Mouse (Mus musculus) forebrain, embryonic 16.5 days (tissue): ENCODE measurements around the gene Frmd5. TPM values are rescaled to one million over a fixed set of nuclear protein-coding genes. Genes with fewer than 3 reads are reported as not detected.

Experiments
- ATAC-seq: fragments of 200-750 bp; cut with Nextera tagmentation; 2 replicates; pipeline ENCODE4 v1.8.0; 2017; ENCODE audit warnings: mild to moderate bottlenecking, moderate library complexity
- H3K27ac ChIP-seq: fragments of 300-500 bp; sonication (generic); 2 replicates; pipeline ENCODE4 v1.5.1; 2014; ENCODE audit warnings: low read length, control low read depth
- H3K27me3 ChIP-seq: fragments of 300-500 bp; sonication (generic); replicated peaks from 2 replicates; pipeline ENCODE4 v1.6.1; 2014; ENCODE audit warnings: low read length; ENCODE audit not compliant: control insufficient read depth, insufficient read depth
- H3K36me3 ChIP-seq: fragments of 300-500 bp; sonication (generic); 2 replicates; pipeline ENCODE4 v1.6.1; 2014; ENCODE audit not compliant: control insufficient read depth, insufficient read depth
- H3K4me1 ChIP-seq: fragments of 300-500 bp; sonication (generic); replicated peaks from 2 replicates; pipeline ENCODE4 v1.6.1; 2014; ENCODE audit warnings: low read length; ENCODE audit not compliant: control insufficient read depth, insufficient read depth
- H3K4me2 ChIP-seq: fragments of 300-500 bp; sonication (generic); 2 replicates; pipeline ENCODE4 v1.6.1; 2014; ENCODE audit warnings: mild to moderate bottlenecking, low read length, control low read depth
- H3K4me3 ChIP-seq: fragments of 300-500 bp; sonication (generic); replicated peaks from 2 replicates; pipeline ENCODE4 v1.5.1; 2014; ENCODE audit warnings: mild to moderate bottlenecking, low read length, control low read depth
- H3K9ac ChIP-seq: fragments of 300-500 bp; sonication (generic); replicated peaks from 2 replicates; pipeline ENCODE4 v1.6.1; 2014; ENCODE audit warnings: low read depth, low read length, control low read depth
- H3K9me3 ChIP-seq: fragments of 300-500 bp; sonication (generic); 2 replicates; pipeline ENCODE4 v1.6.1; 2016; ENCODE audit warnings: low read length; ENCODE audit not compliant: control insufficient read depth
- WGBS: fragments of 180-500 bp; shearing (Covaris S2); extraction: QIAGEN DNeasy Blood & Tissue Kit; methylation state at CpG from one replicate; pipeline ENCODE4 v1.1.7; 2014; 5-methylcytosine and 5-hydroxymethylcytosine counted together
- polyA plus RNA-seq: library from polyadenylated mRNA; unstranded; fragments of >200 nt; fragmentation: Nextera tagmentation; extraction: Ambion mirVana; gene quantifications from 2 replicates; pipeline ENCODE4 v1.2.1, GENCODE M21; 2015

Gene Frmd5
- polyA plus RNA-seq, 1 experiment from 2014 or later = 34.9 TPM

DNA sequence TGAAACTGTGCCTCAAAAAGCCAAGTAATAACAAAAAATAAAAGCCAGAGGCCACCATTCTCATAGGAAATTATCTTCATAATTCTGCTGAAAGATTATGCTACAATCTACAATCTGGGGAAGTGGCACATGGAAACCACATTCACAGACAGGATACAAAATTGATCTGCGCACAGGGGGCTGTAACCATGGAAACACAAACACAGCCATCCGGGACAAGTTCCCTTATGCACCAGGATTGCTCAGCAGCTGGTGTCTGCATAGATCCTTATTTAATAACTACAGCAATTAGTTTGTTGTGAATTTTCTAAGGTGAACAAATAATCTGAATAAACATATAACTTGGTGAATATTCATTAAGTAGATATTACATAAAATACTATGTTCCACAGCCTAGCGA, 89.8 kb downstream of the Frmd5 start:
- Histone ChIP-seq H3K27ac (no peak overlapping the region), H3K9me3 (0 out of 2 replicates have a peak, but pooled peaks cover 2% of the 10 kb centered on the region), H3K27me3 (no peaks in the 10 kb centered on the region), H3K4me2 (no peak overlapping the region), H3K4me1 (peaks cover 16% of the 10 kb centered on the region), H3K4me3 (no peak overlapping the region), H3K9ac (no peak overlapping the region), H3K36me3 (no peaks in the 10 kb centered on the region)
- WGBS = 45% methylated on average over 3 of the region's 3 CpGs
- ATAC-seq = peak; percentile 65; the same call in 1 of the 2 replicates

DNA sequence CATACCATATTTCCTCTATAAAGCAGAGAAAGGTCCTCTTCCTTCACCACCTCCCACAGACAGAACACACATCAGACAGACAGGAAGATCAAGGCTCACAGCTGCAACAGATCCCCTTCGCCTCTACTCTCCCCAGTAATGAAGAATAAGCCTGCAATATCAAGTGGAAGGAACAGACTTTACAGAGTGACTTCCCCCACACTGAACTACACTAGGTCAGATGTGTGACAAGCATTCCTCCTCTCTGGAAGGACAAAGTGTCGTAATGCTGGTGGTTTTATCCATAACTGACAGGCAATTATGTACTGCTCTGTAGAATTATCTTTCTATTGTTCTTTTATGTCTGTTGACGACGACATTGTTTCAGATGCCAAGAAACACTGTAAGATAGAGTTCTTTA, 93.3 kb downstream of the Frmd5 start:
- 73% methylated on average over 4 of the region's 4 CpGs for WGBS
- no peaks in the 10 kb centered on the region for H3K27me3 ChIP-seq
- H3K9ac ChIP-seq = no peak overlapping the region
- H3K4me2 ChIP-seq = no peak overlapping the region
- no peak for ATAC-seq
- 0 out of 2 replicates have a peak, but pooled peaks cover 2% of the 10 kb centered on the region for H3K9me3 ChIP-seq
- H3K4me1 ChIP-seq = peaks cover 18% of the 10 kb centered on the region
- H3K27ac ChIP-seq = no peak overlapping the region; the same call in 1 of the 2 replicates
- no peaks in the 10 kb centered on the region for H3K36me3 ChIP-seq
- no peak overlapping the region for H3K4me3 ChIP-seq

DNA sequence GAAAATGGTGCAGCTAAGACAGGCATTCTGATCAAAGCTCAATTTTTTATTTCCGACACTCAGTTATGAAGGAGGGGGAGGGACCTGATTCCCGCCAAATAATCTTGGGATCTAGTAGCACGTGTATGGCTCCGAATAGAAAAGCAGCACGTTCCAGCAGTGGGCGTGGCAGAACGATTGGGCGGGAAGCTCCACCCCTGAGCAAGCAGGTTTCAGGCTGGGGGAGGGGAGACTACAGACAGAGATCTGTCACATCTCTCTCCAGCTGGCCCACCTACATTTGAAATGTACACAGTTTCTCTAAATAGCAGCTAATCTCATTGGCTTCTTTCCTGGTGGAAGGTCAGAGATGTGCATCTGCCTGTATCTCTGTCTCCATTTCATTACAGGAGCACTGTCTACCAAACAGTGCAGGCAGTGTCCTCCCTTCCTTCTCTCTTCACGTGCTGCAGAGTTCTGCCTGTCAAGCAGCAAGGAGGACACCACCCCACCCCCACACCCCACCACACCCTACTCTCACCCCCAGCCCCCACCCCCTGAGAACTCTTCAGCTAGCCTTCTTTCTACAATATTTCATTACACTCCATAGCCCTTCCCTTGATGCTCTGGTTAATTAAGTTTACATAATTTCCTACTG, 95.0 kb downstream of the Frmd5 start:
- ATAC-seq = no peak
- Histone ChIP-seq H3K27me3 (no peaks in the 10 kb centered on the region), H3K4me3 (no peak overlapping the region), H3K27ac (no peak overlapping the region), H3K9ac (no peak overlapping the region), H3K9me3 (0 out of 2 replicates have a peak, but pooled peaks cover 2% of the 10 kb centered on the region), H3K4me2 (no peak overlapping the region), H3K36me3 (no peaks in the 10 kb centered on the region), H3K4me1 (peaks cover 7% of the 10 kb centered on the region)
- 32% methylated on average over 9 of the region's 9 CpGs for WGBS

DNA sequence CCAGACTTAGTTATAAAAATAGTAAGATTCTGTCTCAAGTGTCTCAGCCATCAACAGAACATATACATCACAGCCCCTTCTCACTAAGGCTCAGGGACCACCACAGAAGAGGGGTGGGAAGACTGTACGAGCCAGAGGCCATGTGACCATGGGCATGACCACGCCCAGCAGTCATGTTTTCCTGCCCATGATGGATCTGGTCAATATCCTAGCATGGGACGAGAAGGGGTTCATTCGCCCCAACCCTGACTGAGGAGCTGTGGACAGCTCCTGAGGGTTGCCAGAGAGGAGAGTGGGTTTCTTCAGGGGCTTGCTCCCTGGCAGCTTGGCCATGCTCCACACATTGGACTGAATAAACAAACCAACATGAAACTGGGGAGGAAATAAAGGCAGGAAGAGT, 97.8 kb downstream of the Frmd5 start:
- Histone ChIP-seq H3K9me3 (no peaks in the 10 kb centered on the region), H3K9ac (no peak overlapping the region), H3K27ac (no peak overlapping the region), H3K27me3 (no peaks in the 10 kb centered on the region), H3K4me2 (no peak overlapping the region), H3K36me3 (no peaks in the 10 kb centered on the region), H3K4me3 (no peak overlapping the region), H3K4me1 (peaks cover 12% of the 10 kb centered on the region)
- ATAC-seq = no peak
- WGBS = 93% methylated on average over 4 of the region's 4 CpGs

DNA sequence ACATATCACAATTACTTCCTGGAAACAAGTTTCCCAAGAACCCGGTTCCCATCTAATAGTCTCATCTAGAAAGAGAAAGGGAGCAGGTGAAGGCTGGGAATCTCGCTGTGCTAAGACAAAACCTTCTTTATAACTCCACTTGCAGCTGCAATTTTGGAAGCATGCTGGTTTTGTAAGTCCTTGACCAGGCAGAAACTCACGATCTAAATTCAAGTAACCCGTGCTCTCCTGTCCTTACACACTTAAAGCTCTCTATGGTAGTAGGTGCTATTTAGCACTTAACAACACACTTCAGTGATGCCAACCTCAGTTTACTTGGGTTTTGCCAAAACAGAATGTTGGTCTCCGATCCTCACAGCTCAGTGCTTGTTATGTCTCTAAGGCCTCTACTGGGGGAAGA, 99.4 kb downstream of the Frmd5 start:
- Histone ChIP-seq H3K27me3 (no peaks in the 10 kb centered on the region), H3K27ac (no peak overlapping the region), H3K9ac (no peak overlapping the region), H3K4me1 (peaks cover 12% of the 10 kb centered on the region), H3K36me3 (no peaks in the 10 kb centered on the region), H3K4me2 (no peak overlapping the region), H3K9me3 (no peaks in the 10 kb centered on the region), H3K4me3 (no peak overlapping the region)
- 74% methylated on average over 5 of the region's 5 CpGs for WGBS
- no peak for ATAC-seq

DNA sequence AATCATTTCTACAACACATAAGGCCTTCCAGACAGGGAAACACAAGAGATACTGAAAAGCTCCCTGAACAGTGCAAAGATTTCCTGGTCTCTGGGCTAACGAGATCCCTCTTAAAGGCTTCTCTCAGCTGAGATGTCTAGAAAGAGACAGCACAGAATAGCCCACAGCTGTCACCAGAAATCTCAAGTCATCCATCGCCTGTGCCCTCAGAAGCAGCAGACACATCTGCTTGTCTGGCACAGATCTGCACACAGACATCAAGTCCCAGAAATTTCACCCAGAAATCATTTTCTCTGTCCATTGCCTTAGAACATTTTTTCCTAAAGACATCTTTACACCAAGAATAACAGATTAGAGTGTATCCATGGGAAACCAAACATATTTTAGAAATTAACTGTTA, 101.1 kb downstream of the Frmd5 start:
- 16% methylated on average over 2 of the region's 2 CpGs for WGBS
- no peak overlapping the region for H3K9ac ChIP-seq
- H3K4me3 ChIP-seq = no peak overlapping the region
- no peak for ATAC-seq
- no peak overlapping the region; the same call in 1 of the 2 replicates for H3K27ac ChIP-seq
- peaks cover 8% of the 10 kb centered on the region for H3K4me1 ChIP-seq
- H3K9me3 ChIP-seq = no peaks in the 10 kb centered on the region
- no peaks in the 10 kb centered on the region for H3K36me3 ChIP-seq
- H3K27me3 ChIP-seq = no peaks in the 10 kb centered on the region
- no peak overlapping the region for H3K4me2 ChIP-seq

DNA sequence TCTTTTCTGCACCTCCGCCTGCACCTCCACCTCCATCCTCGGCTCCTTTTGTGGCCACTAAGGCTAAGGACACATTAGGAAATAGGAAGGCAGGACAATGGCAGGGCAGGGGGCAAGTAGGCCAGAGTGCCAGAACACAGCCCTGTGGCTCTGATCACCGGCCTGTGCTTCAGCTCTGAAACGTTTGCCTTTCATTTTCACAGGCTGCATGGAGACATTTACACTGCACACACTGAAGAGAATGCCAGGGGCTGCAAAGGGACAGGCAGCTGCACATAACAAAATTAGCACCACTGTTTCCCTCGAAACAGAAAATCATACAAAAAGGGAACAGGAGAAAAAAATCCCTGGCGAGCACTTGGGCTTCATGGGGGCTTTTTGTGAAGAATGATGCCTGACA, 107.6 kb downstream of the Frmd5 start:
- WGBS = 16% methylated on average over 6 of the region's 6 CpGs
- Histone ChIP-seq H3K9ac (no peak overlapping the region), H3K27ac (no peak overlapping the region), H3K4me2 (no peak overlapping the region), H3K4me1 (peaks cover 10% of the 10 kb centered on the region), H3K4me3 (no peak overlapping the region), H3K36me3 (no peaks in the 10 kb centered on the region), H3K9me3 (no peaks in the 10 kb centered on the region), H3K27me3 (no peaks in the 10 kb centered on the region)
- ATAC-seq = no peak

DNA sequence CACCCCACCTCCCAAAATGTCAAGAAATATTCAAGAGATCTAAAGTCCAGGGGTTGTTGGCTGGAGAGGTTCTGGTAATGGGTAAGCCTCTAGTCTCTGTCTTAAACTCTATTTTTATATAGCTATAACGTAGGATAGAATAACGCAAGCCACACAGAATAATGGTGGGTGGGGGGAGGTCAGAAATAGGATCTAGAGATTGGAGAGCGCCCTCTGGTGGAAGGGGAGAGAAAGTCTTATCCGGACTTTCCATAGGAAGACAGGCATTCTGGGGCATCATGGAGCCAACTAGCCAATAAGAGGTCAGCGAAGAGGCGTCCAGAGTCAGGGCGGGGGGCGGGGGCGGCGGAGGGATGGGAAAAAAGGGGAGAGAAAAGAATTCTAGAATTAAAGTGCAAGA, 111.5 kb downstream of the Frmd5 start:
- no peaks in the 10 kb centered on the region for H3K9me3 ChIP-seq
- H3K4me3 ChIP-seq = no peak overlapping the region
- no peaks in the 10 kb centered on the region for H3K27me3 ChIP-seq
- ATAC-seq = no peak
- H3K36me3 ChIP-seq = no peaks in the 10 kb centered on the region
- WGBS = 83% methylated on average over 10 of the region's 10 CpGs
- H3K4me1 ChIP-seq = peaks cover 14% of the 10 kb centered on the region
- no peak overlapping the region for H3K4me2 ChIP-seq
- no peak overlapping the region for H3K27ac ChIP-seq
- H3K9ac ChIP-seq = no peak overlapping the region

DNA sequence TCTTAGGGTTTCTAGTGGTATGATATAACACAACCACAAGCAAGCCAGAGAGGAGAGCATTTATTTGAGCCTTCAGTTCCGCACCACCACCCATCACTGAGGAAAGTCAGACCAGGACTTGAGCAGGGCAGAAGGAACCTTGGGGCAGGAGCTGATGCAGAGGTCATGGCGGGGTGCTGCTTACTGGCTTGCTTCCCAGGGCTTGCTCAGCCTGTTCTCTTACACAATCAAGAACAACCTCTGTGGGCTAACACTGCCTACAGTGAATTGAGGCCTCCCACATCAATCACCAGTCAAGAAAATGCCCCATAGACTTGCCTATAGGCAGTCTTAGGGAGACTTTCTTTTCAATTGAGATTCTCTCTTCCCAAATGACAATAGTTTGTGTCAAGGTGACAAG, 118.8 kb downstream of the Frmd5 start:
- WGBS = 80% methylated on average over 2 of the region's 2 CpGs
- no peak for ATAC-seq

DNA sequence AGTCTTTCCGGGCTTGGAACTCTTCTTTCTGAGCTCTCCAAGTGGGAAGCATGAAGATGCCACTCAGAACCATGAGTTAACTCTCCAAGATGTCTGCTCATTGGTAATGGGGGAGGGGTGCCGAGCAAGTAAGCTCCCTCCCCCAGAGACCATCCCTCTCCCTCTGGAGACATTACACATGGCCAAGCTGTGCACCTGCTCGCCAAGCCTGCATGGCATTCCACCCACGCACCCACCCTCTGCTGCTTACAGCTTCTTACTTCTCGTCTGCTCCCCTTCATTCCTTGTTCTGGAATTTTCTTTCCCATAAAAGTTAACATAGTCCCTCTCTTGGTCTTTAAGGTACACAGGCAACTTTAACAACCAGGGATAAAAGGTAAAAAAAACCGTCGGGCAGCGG, 123.3 kb downstream of the Frmd5 start:
- ATAC-seq = no peak
- 92% methylated on average over 8 of the region's 8 CpGs for WGBS
- no peak overlapping the region for H3K27ac ChIP-seq
- H3K4me2 ChIP-seq = no peak overlapping the region
- no peaks in the 10 kb centered on the region for H3K9me3 ChIP-seq
- H3K4me3 ChIP-seq = no peak overlapping the region
- H3K4me1 ChIP-seq = peaks cover 1% of the 10 kb centered on the region; the same call in 1 of the 2 replicates
- H3K9ac ChIP-seq = no peak overlapping the region
- H3K27me3 ChIP-seq = no peaks in the 10 kb centered on the region
- H3K36me3 ChIP-seq = no peaks in the 10 kb centered on the region

More for the DNA sequence above, 118.8 kb downstream of the Frmd5 start:
- no peak overlapping the region for H3K4me2 ChIP-seq
- no peak overlapping the region for H3K27ac ChIP-seq
- H3K4me3 ChIP-seq = no peak overlapping the region
- H3K9me3 ChIP-seq = no peaks in the 10 kb centered on the region
- H3K27me3 ChIP-seq = no peaks in the 10 kb centered on the region
- H3K4me1 ChIP-seq = peaks cover 3% of the 10 kb centered on the region; the same call in 1 of the 2 replicates
- H3K36me3 ChIP-seq = no peaks in the 10 kb centered on the region
- H3K9ac ChIP-seq = no peak overlapping the region
